Mouse (Mus musculus): Measurements from ENCODE around the gene Dennd4a.

DNA sequence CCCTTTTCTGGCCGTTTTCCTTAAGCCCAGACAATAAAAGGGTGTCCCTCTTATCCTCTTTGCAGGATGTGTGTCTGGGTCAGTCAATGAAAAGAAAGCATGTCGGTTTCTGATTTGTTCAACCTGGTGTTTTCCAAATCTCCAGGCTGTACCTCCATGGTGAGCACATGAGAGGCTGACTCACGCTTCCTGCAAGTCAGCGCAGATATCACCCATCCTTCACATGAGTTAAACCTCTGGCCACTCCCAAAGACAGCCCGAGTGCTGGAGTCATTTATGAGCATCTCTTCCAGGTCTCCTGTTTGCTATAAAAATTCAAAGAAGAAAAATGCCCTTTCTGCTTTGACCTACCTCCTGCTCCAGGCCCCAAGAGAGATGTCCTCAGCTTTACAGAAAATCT lies 5.3 kb upstream of the Dennd4a start:
- no peak for TF ChIP-seq CTCF (IDR thresholded peaks at IDR 0.05; ENCODE audit: insufficient read depth, low read depth, low read length)
- no peak for TF ChIP-seq POLR2A (IDR thresholded peaks at IDR 0.05; ENCODE audit: insufficient read depth, low read depth, low read length)
